Mouse (Mus musculus): ENCODE measurements around the gene Gm21885.

The Gm21885 gene

DNA sequence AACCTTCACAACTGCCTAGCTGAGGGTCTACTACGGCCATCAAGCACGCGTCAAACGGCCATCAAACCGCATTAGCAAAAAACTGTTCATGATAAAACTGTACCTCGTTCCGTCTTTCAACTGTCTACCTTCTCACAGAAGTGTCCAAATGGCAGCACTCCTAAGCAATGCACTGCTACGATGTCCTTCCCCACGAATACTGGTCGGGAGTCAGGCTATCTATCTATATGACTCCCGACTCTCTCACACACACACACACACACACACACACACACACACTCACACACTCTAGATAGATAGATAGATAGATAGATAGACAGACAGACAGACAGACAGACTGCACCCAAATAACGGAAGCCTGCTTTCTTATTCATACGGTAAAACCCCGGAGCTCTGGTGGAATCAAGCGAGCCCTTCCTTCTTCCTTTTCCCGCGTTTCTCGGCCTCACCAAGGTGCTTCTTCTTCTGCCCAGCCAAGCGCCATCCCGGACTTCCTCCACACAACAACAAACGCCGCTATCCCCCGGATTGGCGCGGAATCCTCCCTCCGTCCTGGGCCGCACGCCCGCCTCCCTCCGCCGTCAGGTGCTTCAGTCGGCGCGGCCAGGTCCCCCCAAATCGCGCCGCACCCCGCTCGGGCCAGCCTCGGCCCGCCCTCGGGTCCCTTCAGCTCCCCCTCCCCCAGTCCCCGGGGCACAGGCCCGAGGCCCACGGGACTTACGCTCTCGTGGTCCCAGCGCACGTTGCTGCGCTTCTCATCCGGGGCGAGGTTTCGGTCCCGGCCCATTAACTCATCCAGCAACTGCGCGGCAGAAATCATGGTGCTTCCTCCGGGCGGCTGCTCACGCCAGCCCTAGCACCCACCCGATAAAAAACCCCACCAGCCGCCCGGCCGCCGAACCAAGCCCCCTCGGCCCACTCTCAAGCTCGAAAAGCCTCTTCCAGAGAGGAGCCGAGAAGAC is 39.6 kb downstream of the Gm21885 start:
- DNase-seq = no peak

DNA sequence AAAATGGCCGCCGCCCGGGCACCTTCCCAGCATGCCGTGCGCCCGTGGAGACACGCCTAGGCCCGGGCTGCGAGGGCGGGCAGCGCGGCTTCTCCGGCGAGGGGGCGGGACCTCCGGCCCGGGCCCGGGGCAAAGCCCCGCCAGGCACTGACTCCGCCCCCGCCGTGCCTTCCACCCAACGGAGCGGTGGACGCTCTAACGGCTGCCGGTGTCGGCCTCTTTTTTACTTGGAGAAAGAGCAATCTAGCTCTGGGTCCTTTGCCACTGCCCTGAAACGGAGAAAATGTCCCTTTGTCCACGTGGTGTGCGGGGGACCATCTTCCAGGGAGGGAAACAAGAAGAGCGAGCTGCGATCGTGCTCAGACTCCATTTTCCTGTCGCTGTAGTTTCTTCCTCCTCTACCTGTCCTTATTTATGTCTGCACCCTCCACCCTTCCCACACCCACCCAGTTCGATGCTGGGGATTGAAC is 40.3 kb downstream of the Gm21885 start, which contains the start of gene Luc7l3:
Gene Luc7l3, minus strand, starts transcription at position 58 of the 470 bp plus-strand sequence.
- peak; percentile 96 for DNase-seq

DNA sequence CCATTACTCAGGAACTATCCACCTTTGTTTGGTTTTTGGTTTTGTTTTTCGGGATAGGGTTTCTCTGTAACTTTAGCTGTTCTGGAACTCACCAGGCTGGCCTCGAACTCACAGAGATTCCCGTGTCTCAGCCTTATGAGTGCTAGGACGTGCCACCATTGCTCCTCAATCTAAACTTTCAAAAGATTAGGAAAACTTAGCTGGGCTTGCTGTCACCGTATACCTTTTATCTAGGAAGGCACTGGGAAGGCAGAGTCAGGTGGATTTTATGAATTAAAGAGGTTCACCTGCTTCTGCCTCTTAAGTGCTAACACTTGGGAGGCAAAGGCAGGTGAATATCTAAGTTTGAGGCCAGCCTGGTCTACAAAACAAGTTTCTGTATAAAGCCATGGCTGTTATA is 41.0 kb downstream of the Gm21885 start:
- no peak for DNase-seq

DNA sequence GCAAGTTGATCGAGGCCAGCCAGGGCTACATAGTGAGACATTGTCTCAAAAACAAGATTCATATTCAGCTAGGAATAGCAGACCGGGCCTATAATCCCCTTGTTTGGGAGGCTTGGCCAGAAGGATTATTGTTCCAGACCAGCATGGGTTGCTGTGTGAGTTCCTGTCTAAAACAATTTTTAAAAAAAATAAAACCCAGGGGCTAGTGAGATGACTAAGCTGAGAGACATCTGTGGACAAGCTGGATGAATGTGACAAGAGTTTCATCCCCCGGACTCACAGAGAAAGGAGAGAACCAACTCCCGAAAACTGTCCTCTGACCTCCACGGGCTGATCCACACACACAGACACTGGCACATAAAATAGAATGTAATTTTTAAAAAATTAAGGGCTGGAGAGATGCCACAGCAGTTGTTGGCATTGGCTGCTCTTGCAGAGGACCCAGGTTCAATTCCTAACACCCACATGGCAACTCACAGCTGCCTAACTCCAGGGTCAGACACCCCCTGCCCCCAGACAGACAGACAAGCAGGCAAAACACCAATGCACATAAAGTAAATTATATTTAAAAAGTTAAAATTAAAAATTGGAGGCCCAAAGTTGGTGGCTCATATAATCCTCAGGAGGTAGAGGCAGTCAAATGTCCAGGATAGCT is 41.7 kb downstream of the Gm21885 start:
- no peak for DNase-seq

DNA sequence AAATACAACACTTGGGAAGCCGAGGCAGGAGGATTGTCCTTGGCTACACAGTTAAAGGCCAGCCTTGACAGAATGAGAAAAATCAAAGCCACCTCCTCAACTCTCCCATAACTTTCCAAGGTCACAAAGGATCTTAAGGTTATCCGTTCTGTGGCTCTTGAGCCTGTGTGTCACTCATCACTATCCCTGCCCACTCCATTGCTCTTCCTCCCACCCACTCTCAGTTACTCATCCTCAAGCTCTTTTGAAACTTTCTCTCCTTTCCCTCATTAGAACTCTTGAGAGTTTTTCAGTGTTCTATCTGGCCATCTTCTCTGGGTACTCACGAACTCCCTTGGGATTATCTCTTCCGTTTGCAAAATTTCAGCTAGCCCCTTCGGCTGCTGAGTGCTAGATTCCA is 42.9 kb downstream of the Gm21885 start:
- no peak for DNase-seq

DNA sequence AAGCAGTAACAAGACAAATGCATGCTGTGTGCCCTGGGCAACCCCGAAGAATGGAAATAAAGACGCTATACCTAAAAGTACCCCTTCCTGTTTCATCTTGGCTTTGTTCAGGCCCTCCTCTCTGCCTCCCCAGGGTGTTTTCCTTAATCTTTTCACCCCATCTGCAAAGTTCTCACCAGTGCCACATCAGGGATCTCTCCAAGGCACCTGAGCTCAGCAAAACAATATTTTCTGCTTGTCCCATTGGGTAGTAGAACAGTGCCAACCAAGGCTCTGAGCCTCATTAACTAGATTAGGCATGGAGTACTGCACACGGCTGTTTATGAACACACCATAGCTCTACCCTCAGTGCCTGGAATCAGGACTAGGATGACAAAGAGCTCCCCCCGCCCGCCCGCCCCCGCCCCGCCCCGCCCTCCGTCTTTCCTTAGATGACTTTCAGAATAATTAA is 45.3 kb downstream of the Gm21885 start:
- DNase-seq = peak; percentile 49

DNA sequence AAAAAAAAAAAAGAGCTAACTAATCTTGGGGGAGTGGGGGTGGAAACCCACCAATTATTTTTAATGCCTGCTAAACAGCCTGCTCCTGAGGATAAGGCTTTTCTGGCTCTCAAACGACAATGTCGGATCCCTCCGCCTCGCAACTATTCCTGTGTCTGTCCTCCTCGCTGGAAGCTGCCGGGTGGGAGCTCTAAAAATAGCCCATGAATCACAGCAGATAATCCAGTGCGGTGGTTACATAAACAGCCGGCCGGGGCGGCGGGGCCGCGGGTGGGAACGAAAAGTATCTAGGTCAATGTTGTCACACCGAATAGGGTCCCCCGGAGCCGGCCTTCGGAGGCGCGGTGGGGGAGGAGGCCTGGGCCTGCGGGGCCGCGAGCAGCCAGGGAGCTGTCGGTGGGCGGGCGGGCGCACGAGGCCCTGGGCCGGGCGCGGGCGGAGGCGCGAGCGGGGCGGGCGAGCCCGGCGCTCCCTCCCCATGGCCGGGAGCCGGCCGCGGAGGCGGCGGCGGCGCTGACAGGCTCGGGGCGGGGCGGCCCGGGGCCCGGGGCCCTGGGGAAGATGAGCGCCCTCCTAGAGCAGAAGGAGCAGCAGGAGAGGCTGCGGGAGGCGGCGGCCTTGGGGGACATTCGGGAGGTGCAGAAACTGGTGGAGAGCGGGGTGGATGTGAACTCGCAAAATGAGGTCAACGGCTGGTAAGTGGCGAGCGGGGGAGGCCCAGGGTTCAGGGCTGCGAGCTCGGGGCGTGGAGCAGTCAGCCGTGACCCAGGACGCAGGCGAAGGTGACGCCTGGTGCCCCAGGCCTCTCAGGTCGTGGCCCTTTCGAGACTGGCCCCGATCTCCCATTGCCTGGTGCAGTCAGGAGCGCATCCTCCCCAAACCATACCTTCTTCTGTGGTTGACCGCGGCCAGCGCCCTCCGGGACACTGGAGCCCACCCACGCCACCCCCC is 46.3 kb downstream of the Gm21885 start, which contains the start of gene Ankrd40:
Gene Ankrd40, plus strand, starts transcription at position 309 of the 951 bp plus-strand sequence.
- DNase-seq = peak; percentile 95

DNA sequence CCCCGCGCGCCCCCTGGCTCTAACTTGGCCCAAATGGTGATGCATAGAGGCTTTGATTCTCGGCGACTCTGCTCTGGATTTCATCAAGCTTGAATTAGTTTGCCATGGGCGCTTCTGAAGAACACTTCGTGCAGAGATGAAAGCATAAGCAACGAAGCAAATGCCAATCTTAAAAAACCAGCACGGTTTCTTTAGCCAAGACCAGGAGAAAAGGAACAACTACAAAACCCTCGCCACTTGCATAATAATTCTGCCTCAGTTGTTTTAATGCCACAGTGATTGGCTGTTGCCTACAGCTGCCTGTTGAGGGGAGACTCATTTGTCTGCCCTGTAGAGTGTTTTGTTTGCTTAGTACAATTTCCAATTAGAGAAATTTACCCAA is 47.0 kb downstream of the Gm21885 start:
- DNase-seq = no peak

DNA sequence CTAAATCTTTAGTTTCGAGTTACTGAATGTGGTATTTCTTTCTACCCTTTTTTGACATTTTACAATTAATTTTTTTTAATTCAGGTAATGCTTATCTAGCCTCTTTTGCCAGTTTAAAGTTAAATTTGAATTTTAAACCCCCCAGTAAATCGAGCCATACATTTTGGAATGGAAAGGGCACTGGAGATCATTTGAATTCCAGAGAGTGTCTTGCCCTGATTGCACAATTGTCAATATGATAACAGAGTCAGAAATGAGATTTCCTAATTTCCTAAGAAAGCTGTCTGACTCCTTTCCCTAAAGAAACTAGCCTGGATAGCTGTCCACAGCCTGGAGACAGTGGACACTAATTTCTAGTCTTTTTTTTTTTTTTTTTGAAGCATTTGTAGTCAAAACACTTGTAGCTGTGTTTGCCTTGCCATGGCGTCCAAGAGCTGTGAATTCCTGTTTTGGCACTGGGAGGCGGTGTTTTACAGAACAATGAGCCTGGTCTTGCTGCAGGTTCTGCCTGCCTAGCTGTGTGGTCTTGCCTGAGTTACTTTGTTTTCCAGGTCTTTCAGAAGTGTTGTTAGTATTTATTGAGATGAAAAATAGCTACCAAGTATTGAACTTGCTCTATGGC is 47.7 kb downstream of the Gm21885 start:
- peak; percentile 57 for DNase-seq

DNA sequence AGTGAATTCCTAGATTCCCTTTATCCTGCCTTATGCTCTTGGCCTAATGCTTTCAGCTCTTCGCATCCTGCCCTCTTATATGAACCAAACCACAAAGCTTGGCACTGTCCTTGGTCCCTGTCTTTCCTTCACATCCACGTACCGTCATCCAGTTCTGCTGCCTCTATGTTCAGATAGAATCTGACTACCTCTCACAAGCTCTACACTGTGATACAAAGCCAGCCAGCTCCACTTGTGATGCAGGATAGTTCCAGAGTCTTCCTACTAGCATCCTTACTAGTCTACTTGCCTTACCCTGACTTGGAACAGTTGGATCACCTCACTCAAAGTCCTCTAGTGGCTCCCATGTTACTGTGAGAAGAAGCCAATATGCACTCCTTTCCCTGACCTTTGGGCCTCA is 48.5 kb downstream of the Gm21885 start:
- DNase-seq = no peak

DNA sequence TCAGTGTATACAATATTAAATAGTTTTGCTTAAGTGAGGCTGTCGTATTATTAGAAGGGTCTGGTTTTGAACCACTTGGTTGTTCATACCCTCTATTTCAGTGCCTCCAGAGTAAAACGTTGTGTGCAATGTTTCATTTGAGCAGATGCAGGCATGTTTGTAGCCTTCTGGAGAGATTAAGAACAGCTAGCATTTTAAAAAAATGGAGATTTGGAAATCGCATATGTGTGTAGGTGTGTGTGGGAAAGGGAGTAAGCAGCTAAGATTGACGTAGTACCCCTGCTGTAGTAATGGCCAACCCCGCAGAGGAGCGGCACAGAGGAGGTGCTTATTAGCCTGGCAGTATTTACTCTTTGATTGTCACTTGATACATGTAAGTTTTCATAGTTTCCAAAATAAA is 51.1 kb downstream of the Gm21885 start:
- no peak for DNase-seq

DNA sequence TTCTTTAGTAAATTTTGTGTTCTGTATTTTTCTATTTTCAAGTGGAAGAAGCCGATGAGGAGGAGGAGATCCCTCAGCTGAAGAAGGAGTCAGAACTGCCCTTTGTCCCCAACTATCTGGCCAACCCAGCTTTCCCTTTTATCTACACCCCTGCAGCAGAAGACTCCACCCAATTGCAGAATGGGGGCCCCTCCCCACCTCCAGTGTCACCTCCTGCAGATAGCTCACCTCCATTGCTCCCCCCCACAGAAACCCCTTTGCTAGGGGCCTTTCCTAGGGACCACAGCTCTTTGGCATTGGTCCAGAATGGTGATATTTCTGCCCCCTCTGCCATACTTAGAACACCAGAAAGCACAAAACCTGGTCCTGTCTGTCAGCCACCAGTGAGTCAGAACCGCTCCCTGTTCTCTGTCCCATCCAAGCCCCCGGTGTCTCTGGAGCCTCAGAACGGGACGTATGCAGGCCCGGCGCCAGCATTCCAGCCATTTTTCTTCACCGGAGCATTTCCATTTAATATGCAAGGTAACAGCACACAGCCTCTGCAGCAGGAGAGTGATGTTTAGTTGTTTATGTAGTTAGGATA is 52.8 kb downstream of the Gm21885 start:
- DNase-seq = no peak
